Mouse (Mus musculus): ENCODE data around the gene Olfr461.
"Not testable (repeated sequence)": the region's sequence is repeated elsewhere in the genome, so short reads cannot be mapped to it uniquely, and the experiment has no call there.

The Olfr461 gene

GRCm38 (mm10) chr6:40554950-40555349 is at the start of gene Olfr461:
Gene Olfr461 (minus strand): TSS chr6:40555050.
- DNase-seq (ENCODE audit: low read depth), result no peak

- not testable (repeated sequence) for DNase-seq (ENCODE audit: low read depth)
Observed at GRCm38 (mm10) chr6:40598546-40598945, 43.7 kb upstream of the Olfr461 start.

- DNase-seq (ENCODE audit: low read depth), result no peak
Observed at GRCm38 (mm10) chr6:40594804-40595550, 40.1 kb upstream of the Olfr461 start.

- no peak for DNase-seq (ENCODE audit: low read depth)
Observed at GRCm38 (mm10) chr6:40588346-40588745, 33.5 kb upstream of the Olfr461 start.

- DNase-seq (ENCODE audit: low read depth), result no peak
Observed at GRCm38 (mm10) chr6:40585645-40586044, 30.8 kb upstream of the Olfr461 start, which contains the start of gene Clec5a. Gene Clec5a (minus strand): TSS chr6:40585821.

- DNase-seq (ENCODE audit: low read depth), result no peak
Observed at GRCm38 (mm10) chr6:40584336-40584735, 29.5 kb upstream of the Olfr461 start.

GRCm38 (mm10) chr6:40576305-40576704 is 21.5 kb upstream of the Olfr461 start:
- DNase-seq (ENCODE audit: low read depth), result no peak

- DNase-seq (ENCODE audit: low read depth), result no peak
Observed at GRCm38 (mm10) chr6:40573618-40574017, 18.8 kb upstream of the Olfr461 start.

GRCm38 (mm10) chr6:40569187-40569586 is 14.3 kb upstream of the Olfr461 start, which contains the start of gene Olfr460:
Gene Olfr460 (plus strand): TSS chr6:40569487.
- DNase-seq (ENCODE audit: low read depth), result no peak

GRCm38 (mm10) chr6:40544690-40545089 is 10.2 kb downstream of the Olfr461 start:
- DNase-seq (ENCODE audit: low read depth), result no peak

GRCm38 (mm10) chr6:40519408-40519807 is 35.4 kb downstream of the Olfr461 start, which contains the start of gene Prss37:
Gene Prss37 (minus strand): TSS chr6:40519508.
- DNase-seq (ENCODE audit: low read depth), result no peak

GRCm38 (mm10) chr6:40493229-40493628 is 61.6 kb downstream of the Olfr461 start, which contains the start of gene Tas2r108:
Gene Tas2r108 (plus strand): TSS chr6:40493529.
- DNase-seq (ENCODE audit: low read depth), result no peak

All from fibroblast of lung, adult 2 months (primary cell).